Mouse (Mus musculus) MEL (cell line): ENCODE data around the gene Faiml. TPM values are rescaled to one million over a fixed set of nuclear protein-coding genes. Genes with fewer than 3 reads are reported as not detected.

Experiments used
- DNase-seq: peaks from one replicate; pipeline ENCODE4 v3.0.0; 2011; ENCODE audit warnings: low read depth, low spot score
- H3K27ac ChIP-seq: 2 replicates; pipeline ENCODE4 v1.5.1; 2012; ENCODE audit warnings: low read depth, mild to moderate bottlenecking, control low read depth, low read length, moderate library complexity; ENCODE audit not compliant: control insufficient read depth
- H3K27me3 ChIP-seq, 2 experiments: fragments of 150-350 bp in 1 of 2; sonication (generic) in 1 of 2; 2 replicates each; pipeline ENCODE4 v1.6.1; 2012; ENCODE audit warnings: low read length in 2 of 2, mild to moderate bottlenecking in 2 of 2, improper control_type of control experiment in 1 of 2, moderate library complexity in 1 of 2; ENCODE audit not compliant: insufficient read depth in 2 of 2, control insufficient read depth in 1 of 2
- H3K36me3 ChIP-seq, 2 experiments: 2 replicates each; pipeline ENCODE4 v1.6.1; 2012 to 2014; ENCODE audit warnings: low read length in 2 of 2, improper control_type of control experiment in 1 of 2, inconsistent platforms in 1 of 2, mild to moderate bottlenecking in 1 of 2; ENCODE audit not compliant: insufficient read depth in 2 of 2, control insufficient read depth in 1 of 2
- H3K4me1 ChIP-seq, 2 experiments: fragments of 150-350 bp in 1 of 2; sonication (generic) in 1 of 2; 2 replicates each; pipeline ENCODE4 v1.6.1; 2012; ENCODE audit warnings: low read length in 2 of 2, improper control_type of control experiment in 1 of 2, mild to moderate bottlenecking in 1 of 2; ENCODE audit not compliant: insufficient read depth in 2 of 2, control insufficient read depth in 1 of 2
- H3K4me3 ChIP-seq, 2 experiments: fragments of 150-350 bp in 1 of 2; sonication (generic) in 1 of 2; 2 replicates each; pipeline ENCODE4 v1.5.1; 2012; ENCODE audit warnings: low read depth in 2 of 2, low read length in 2 of 2, mild to moderate bottlenecking in 2 of 2, moderate library complexity in 2 of 2, control low read depth in 1 of 2, improper control_type of control experiment in 1 of 2; ENCODE audit not compliant: control insufficient read depth in 1 of 2, insufficient read depth in 1 of 2
- H3K79me2 ChIP-seq: 2 replicates; pipeline ENCODE4 v1.6.1; 2012; ENCODE audit warnings: mild to moderate bottlenecking, low read length, moderate library complexity; ENCODE audit not compliant: control insufficient read depth, poor library complexity, insufficient read depth
- H3K9ac ChIP-seq: 2 replicates; pipeline ENCODE4 v1.6.1; 2012; ENCODE audit warnings: low read depth, mild to moderate bottlenecking, control low read depth, low read length, moderate library complexity; ENCODE audit not compliant: control insufficient read depth, poor library complexity, severe bottlenecking
- H3K9me3 ChIP-seq: fragments of 150-350 bp; sonication (generic); replicated peaks from 2 replicates; pipeline ENCODE4 v1.6.1; 2012; ENCODE audit warnings: mild to moderate bottlenecking, low read length, improper control_type of control experiment, moderate library complexity; ENCODE audit not compliant: insufficient read depth
- BHLHE40 ChIP-seq: IDR thresholded peaks from 2 replicates; pipeline ENCODE4 v1.6.1; 2012; ENCODE audit warnings: low read depth, mild to moderate bottlenecking, inconsistent platforms, low read length, improper control_type of control experiment, borderline replicate concordance
- CHD1 ChIP-seq: IDR thresholded peaks from 2 replicates; pipeline ENCODE4 v1.6.1; 2012; ENCODE audit warnings: low read depth, mild to moderate bottlenecking, inconsistent platforms, low read length, improper control_type of control experiment
- CHD2 ChIP-seq: IDR thresholded peaks from 2 replicates; pipeline ENCODE4 v1.6.1; 2011; ENCODE audit warnings: low read length, improper control_type of control experiment
- CTCF ChIP-seq, 3 experiments: IDR thresholded peaks in 2 of 3; conservative IDR thresholded peaks in 1 of 3; 2 replicates each; pipeline ENCODE4 v1.5.1; 2011 to 2012; ENCODE audit warnings: low read length in 3 of 3, low read depth in 2 of 3, mild to moderate bottlenecking in 2 of 3, improper control_type of control experiment in 1 of 3, inconsistent platforms in 1 of 3, mixed read lengths in 1 of 3, moderate library complexity in 1 of 3; ENCODE audit not compliant: control insufficient read depth in 1 of 3, insufficient read depth in 1 of 3, poor library complexity in 1 of 3, severe bottlenecking in 1 of 3
- E2F4 ChIP-seq: IDR thresholded peaks from 2 replicates; pipeline ENCODE4 v1.6.1; 2011; ENCODE audit warnings: low read depth, low read length, improper control_type of control experiment, borderline replicate concordance
- ELF1 ChIP-seq: IDR thresholded peaks from 2 replicates; pipeline ENCODE4 v1.6.1; 2014; ENCODE audit warnings: low read depth, mild to moderate bottlenecking, inconsistent platforms, low read length, improper control_type of control experiment, moderate library complexity
- EP300 ChIP-seq, 2 experiments: IDR thresholded peaks; 2 replicates each; pipeline ENCODE4 v1.6.1; 2011; ENCODE audit warnings: improper control_type of control experiment in 2 of 2, low read length in 2 of 2, low read depth in 1 of 2, mild to moderate bottlenecking in 1 of 2
- ETS1 ChIP-seq: IDR thresholded peaks from 2 replicates; pipeline ENCODE4 v1.6.1; 2012; ENCODE audit warnings: low read depth, mild to moderate bottlenecking, inconsistent platforms, low read length, improper control_type of control experiment, moderate library complexity
- GATA1 ChIP-seq: IDR thresholded peaks from 2 replicates; pipeline ENCODE4 v1.6.1; 2011; ENCODE audit warnings: low read depth, low read length, improper control_type of control experiment
- HCFC1 ChIP-seq: IDR thresholded peaks from 2 replicates; pipeline ENCODE4 v1.6.1; 2012; ENCODE audit warnings: low read depth, mild to moderate bottlenecking, inconsistent platforms, low read length, improper control_type of control experiment, moderate library complexity
- JUND ChIP-seq: IDR thresholded peaks from 2 replicates; pipeline ENCODE4 v1.6.1; 2011; ENCODE audit warnings: low read depth, mild to moderate bottlenecking, improper control_type of control experiment, low read length
- KAT2A ChIP-seq: conservative IDR thresholded peaks from 2 replicates; pipeline ENCODE4 v1.6.1; 2012; ENCODE audit warnings: low read depth, low read length, improper control_type of control experiment, inconsistent platforms
- MAFK ChIP-seq: IDR thresholded peaks from 2 replicates; pipeline ENCODE4 v1.6.1; 2011; ENCODE audit warnings: low read depth, mild to moderate bottlenecking, low read length, improper control_type of control experiment, borderline replicate concordance
- MAX ChIP-seq: IDR thresholded peaks from 2 replicates; pipeline ENCODE4 v1.6.1; 2011; ENCODE audit warnings: low read length, improper control_type of control experiment
- MAZ ChIP-seq: IDR thresholded peaks from 2 replicates; pipeline ENCODE4 v1.6.1; 2012; ENCODE audit warnings: low read depth, mild to moderate bottlenecking, inconsistent platforms, low read length, improper control_type of control experiment
- MEF2A ChIP-seq: IDR thresholded peaks from 2 replicates; pipeline ENCODE4 v1.6.1; 2014; ENCODE audit warnings: low read depth, mild to moderate bottlenecking, inconsistent platforms, low read length, improper control_type of control experiment; ENCODE audit not compliant: poor library complexity, insufficient replicate concordance, severe bottlenecking; ENCODE audit errors: extremely low read depth
- MYB ChIP-seq: IDR thresholded peaks from 2 replicates; pipeline ENCODE4 v1.6.1; 2011; ENCODE audit warnings: mild to moderate bottlenecking, low read depth, low read length, improper control_type of control experiment
- MYC ChIP-seq: IDR thresholded peaks from 2 replicates; pipeline ENCODE4 v1.6.1; 2011; ENCODE audit warnings: low read depth, mild to moderate bottlenecking, low read length, improper control_type of control experiment, moderate library complexity
- NELFE ChIP-seq: IDR thresholded peaks from 2 replicates; pipeline ENCODE4 v1.6.1; 2011; ENCODE audit warnings: low read depth, low read length, improper control_type of control experiment
- NRF1 ChIP-seq: IDR thresholded peaks from 2 replicates; pipeline ENCODE4 v1.6.1; 2014; ENCODE audit warnings: low read depth, mild to moderate bottlenecking, inconsistent platforms, low read length, improper control_type of control experiment, moderate library complexity; ENCODE audit not compliant: poor library complexity, insufficient read depth, severe bottlenecking
- POLR2A ChIP-seq, 2 experiments: IDR thresholded peaks; 2 replicates each; pipeline ENCODE4 v1.6.1; 2011 to 2012; ENCODE audit warnings: low read length in 2 of 2, mild to moderate bottlenecking in 2 of 2, control low read depth in 1 of 2, improper control_type of control experiment in 1 of 2, low read depth in 1 of 2, moderate library complexity in 1 of 2; ENCODE audit not compliant: control insufficient read depth in 1 of 2, insufficient read depth in 1 of 2, poor library complexity in 1 of 2
- RAD21 ChIP-seq: IDR thresholded peaks from 2 replicates; pipeline ENCODE4 v1.6.1; 2011; ENCODE audit warnings: mild to moderate bottlenecking, low read depth, low read length, improper control_type of control experiment
- RCOR1 ChIP-seq: IDR thresholded peaks from 2 replicates; pipeline ENCODE4 v1.6.1; 2012; ENCODE audit warnings: low read depth, mild to moderate bottlenecking, inconsistent platforms, low read length, improper control_type of control experiment
- SIN3A ChIP-seq: IDR thresholded peaks from 2 replicates; pipeline ENCODE4 v1.6.1; 2012; ENCODE audit warnings: low read length, improper control_type of control experiment, inconsistent platforms
- TAL1 ChIP-seq: IDR thresholded peaks from 2 replicates; pipeline ENCODE4 v1.6.1; 2012; ENCODE audit warnings: mild to moderate bottlenecking, inconsistent platforms, low read length, moderate library complexity, mixed read lengths
- TBP ChIP-seq: IDR thresholded peaks from 2 replicates; pipeline ENCODE4 v1.8.0; 2011; ENCODE audit warnings: low read depth, low read length, improper control_type of control experiment
- TCF12 ChIP-seq: IDR thresholded peaks from 2 replicates; pipeline ENCODE4 v1.6.1; 2014; ENCODE audit warnings: low read depth, mild to moderate bottlenecking, inconsistent platforms, low read length, improper control_type of control experiment, moderate library complexity
- UBTF ChIP-seq: IDR thresholded peaks from 2 replicates; pipeline ENCODE4 v1.6.1; 2012; ENCODE audit warnings: low read depth, mild to moderate bottlenecking, inconsistent platforms, low read length, improper control_type of control experiment, moderate library complexity, borderline replicate concordance; ENCODE audit not compliant: insufficient read depth
- USF1 ChIP-seq: IDR thresholded peaks from 2 replicates; pipeline ENCODE4 v1.6.1; 2014; ENCODE audit warnings: low read depth, mild to moderate bottlenecking, inconsistent platforms, low read length, improper control_type of control experiment, moderate library complexity
- ZC3H11A ChIP-seq: IDR thresholded peaks from 2 replicates; pipeline ENCODE4 v1.6.1; 2012; ENCODE audit warnings: low read depth, mild to moderate bottlenecking, inconsistent platforms, low read length, improper control_type of control experiment
- ZNF384 ChIP-seq: IDR thresholded peaks from 2 replicates; pipeline ENCODE4 v1.6.1; 2012; ENCODE audit warnings: low read depth, mild to moderate bottlenecking, inconsistent platforms, low read length, improper control_type of control experiment
- polyA plus RNA-seq, 2 experiments: library from polyadenylated mRNA; stranded (reverse) in 1 of 2; unstranded in 1 of 2; fragments of >175 nt in 1 of 2; fragments of >200 nt in 1 of 2; gene quantifications; 2 replicates each; pipeline versions ENCODE4 v1.2.1 to v1.2.4; 2012; ENCODE audit warnings: low replicate concordance in 2 of 2, low read depth in 1 of 2; ENCODE audit not compliant: insufficient read length in 2 of 2, insufficient read depth in 1 of 2, missing spikeins in 1 of 2
- total RNA-seq: library from RNA; depleted of rRNA; stranded (reverse); fragments of 300-350 nt; gene quantifications from 2 replicates; pipeline ENCODE4 v1.2.3, GENCODE M21; 2012

Faiml gene
- total and polyA plus RNA-seq, 3 experiments = not detected

GRCm38 (mm10) chr9:99224583-99224982, 12.5 kb downstream of the Faiml start:
- Histone ChIP-seq H3K9ac (no peak overlapping the region), H3K4me1 (peaks cover 11 to 12% of the 10 kb centered on the region in 2 experiments), H3K4me3 (no peak overlapping the region), H3K79me2 (no peaks in the 10 kb centered on the region), H3K27ac (no peak overlapping the region), H3K36me3 (peaks cover 0 to 19% of the 10 kb centered on the region in 2 experiments; a peak in 2 of 4 replicates), H3K9me3 (no peaks in the 10 kb centered on the region), H3K27me3 (no peaks in the 10 kb centered on the region)
- DNase-seq = no peak
- no peak for TF ChIP-seq JUND
- no peak for TF ChIP-seq MAX
- TF ChIP-seq UBTF = no peak
- no peak for TF ChIP-seq ZC3H11A
- no peak for TF ChIP-seq MYC
- TF ChIP-seq EP300 (IDR thresholded peaks at IDR 0.05; ENCODE audit: low read depth in 1 of 2, low read length in 2 of 2) = no peak
- no peak for TF ChIP-seq CHD2
- TF ChIP-seq MEF2A = no peak
- TF ChIP-seq CTCF (IDR thresholded peaks at IDR 0.05 in 2 of 3, conservative IDR thresholded peaks at IDR 0.05 in 1 of 3; ENCODE audit: control insufficient read depth in 1 of 3, insufficient read depth in 1 of 3, low read depth in 2 of 3, low read length in 3 of 3, poor library complexity in 1 of 3, severe bottlenecking in 1 of 3) = no peak
- no peak for TF ChIP-seq POLR2A (IDR thresholded peaks at IDR 0.05; ENCODE audit: control insufficient read depth in 1 of 2, insufficient read depth in 1 of 2, low read depth in 1 of 2, low read length in 2 of 2, poor library complexity in 1 of 2)
- TF ChIP-seq RAD21 = no peak
- TF ChIP-seq TAL1 = no peak
- TF ChIP-seq HCFC1 = no peak
- no peak for TF ChIP-seq E2F4
- no peak for TF ChIP-seq BHLHE40
- no peak for TF ChIP-seq MAZ
- TF ChIP-seq NELFE = no peak
- no peak for TF ChIP-seq USF1
- no peak for TF ChIP-seq NRF1
- TF ChIP-seq KAT2A = no peak

GRCm38 (mm10) chr9:99221636-99222035, 15.4 kb downstream of the Faiml start:
- H3K27ac ChIP-seq = peak overlapping the region; percentile 44
- no peaks in the 10 kb centered on the region for H3K79me2 ChIP-seq
- peaks cover 0 to 23% of the 10 kb centered on the region in 2 experiments; a peak in 2 of 4 replicates for H3K36me3 ChIP-seq
- no peaks in the 10 kb centered on the region for H3K9me3 ChIP-seq
- no peak overlapping the region; the same call in 1 of the 2 replicates for H3K9ac ChIP-seq
- peak; percentile 63 for TF ChIP-seq ELF1
- peak; percentile 95 for TF ChIP-seq ETS1
- peak; percentile 37 for TF ChIP-seq TAL1
- TF ChIP-seq SIN3A = peak; percentile 72
- no peak for TF ChIP-seq MYB
- 0 out of 2 replicates have a peak, but pooled peaks have one; percentile 25 for TF ChIP-seq BHLHE40
- no peak for TF ChIP-seq JUND
- 0 out of 2 replicates have a peak, but pooled peaks have one; percentile 20 for TF ChIP-seq TBP
- no peak for TF ChIP-seq CHD1
- TF ChIP-seq GATA1 = peak; percentile 93
- peak; percentile 91 to 92 for TF ChIP-seq EP300 (IDR thresholded peaks at IDR 0.05; ENCODE audit: low read depth in 1 of 2, low read length in 2 of 2)
- TF ChIP-seq ZNF384 = peak; percentile 62
- TF ChIP-seq RCOR1 = peak; percentile 72
- peak; percentile 92 for TF ChIP-seq TCF12
- 0 out of 2 replicates have a peak, but pooled peaks have one; percentile 65 for TF ChIP-seq MAFK
- no peaks in the 10 kb centered on the region for H3K27me3 ChIP-seq
- H3K4me1 ChIP-seq = peaks cover 13 to 14% of the 10 kb centered on the region in 2 experiments
- peak; percentile 66 for DNase-seq
- H3K4me3 ChIP-seq = peak overlapping the region in 1 of 2 experiments; percentile 53; a peak in 3 of 4 replicates
